Mouse (Mus musculus): ENCODE results near the gene 0610030E20Rik.
A peak's percentile ranks its signal among the peaks of the same experiment; 100 is the strongest.

DNA sequence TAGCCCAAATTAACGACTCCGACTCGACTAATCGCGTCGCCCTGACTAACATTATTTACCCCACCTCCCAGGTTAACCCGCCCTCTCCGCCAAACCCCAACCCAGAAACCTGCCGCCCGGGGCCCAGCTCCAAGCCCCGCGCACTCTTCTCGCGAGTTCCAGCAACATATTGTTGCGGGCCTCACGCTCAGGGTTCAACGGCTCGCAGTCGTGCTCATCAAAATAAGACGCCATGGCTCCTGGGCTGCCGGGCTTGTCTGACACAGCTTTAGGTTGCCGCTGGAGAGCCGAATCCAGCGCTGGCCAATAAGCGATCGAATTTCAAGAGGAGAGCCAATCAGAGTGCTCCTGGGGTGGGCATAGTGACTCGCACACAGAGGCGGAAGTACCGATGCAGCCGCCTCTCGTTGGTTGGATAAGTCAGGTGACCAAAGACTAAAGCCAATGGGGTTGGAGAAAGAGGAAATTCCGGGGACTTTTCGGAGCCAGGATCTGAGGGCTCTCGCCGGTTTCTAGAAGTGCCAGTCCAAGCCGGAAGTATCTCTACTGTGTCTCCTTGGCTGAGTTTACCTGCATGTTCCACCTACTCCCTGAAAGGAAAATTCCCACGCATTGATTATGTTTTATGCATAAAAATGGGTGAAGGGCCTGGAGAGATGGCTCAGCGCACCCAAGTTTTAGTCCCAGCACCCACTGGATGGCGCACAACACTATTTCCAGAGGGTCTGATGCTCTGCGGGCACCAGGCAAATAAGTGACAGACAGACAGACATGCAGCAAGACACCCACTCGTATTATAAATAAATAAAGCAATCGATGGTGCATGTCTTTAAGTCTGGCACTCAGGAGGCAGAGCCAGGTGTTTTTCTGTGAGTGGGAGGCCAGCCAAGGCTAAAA, 15.3 kb downstream of the 0610030E20Rik start:
- TF ChIP-seq CTCF (IDR thresholded peaks at IDR 0.05) (peak; percentile 66), POLR2A (IDR thresholded peaks at IDR 0.05; ENCODE audit: insufficient read depth, low read depth, low read length) (peak; percentile 97), EP300 (IDR thresholded peaks at IDR 0.05; ENCODE audit: insufficient read depth, low read depth, low read length) (no peak; the same call in 1 of the 2 replicates)

Data from heart, adult 2 months (tissue).